Mouse (Mus musculus) ES-Bruce4 (cell line): ENCODE measurements around the gene Bag5. TPM values are rescaled to one million over a fixed set of nuclear protein-coding genes. Genes with fewer than 3 reads are reported as not detected.

Source experiments
- H3K27ac ChIP-seq: 2 replicates; pipeline ENCODE4 v1.5.1; 2012; ENCODE audit warnings: low read length, inconsistent platforms; ENCODE audit not compliant: insufficient read depth
- H3K27me3 ChIP-seq: 2 replicates; pipeline ENCODE4 v1.6.1; 2012; ENCODE audit warnings: mild to moderate bottlenecking, low read length, inconsistent platforms; ENCODE audit not compliant: control insufficient read depth, poor library complexity, insufficient read depth, severe bottlenecking
- H3K36me3 ChIP-seq: 2 replicates; pipeline ENCODE4 v1.6.1; 2012; ENCODE audit warnings: inconsistent platforms, mild to moderate bottlenecking, low read length, moderate library complexity; ENCODE audit not compliant: control insufficient read depth, poor library complexity, insufficient read depth, severe bottlenecking
- H3K4me1 ChIP-seq: one replicate; pipeline ENCODE4 v1.8.1; 2011; ENCODE audit warnings: low read length; ENCODE audit not compliant: control insufficient read depth, insufficient read depth
- H3K4me3 ChIP-seq: 2 replicates; pipeline ENCODE4 v1.5.1; 2011; ENCODE audit warnings: low read depth, mild to moderate bottlenecking, low read length
- H3K9ac ChIP-seq: 2 replicates; pipeline ENCODE4 v1.6.1; 2012; ENCODE audit warnings: low read depth, mild to moderate bottlenecking, inconsistent platforms; ENCODE audit not compliant: poor library complexity, severe bottlenecking
- H3K9me3 ChIP-seq: replicated peaks from 2 replicates; pipeline ENCODE4 v1.6.1; 2012; ENCODE audit warnings: mild to moderate bottlenecking, low read length, inconsistent platforms; ENCODE audit not compliant: control insufficient read depth, poor library complexity, insufficient read depth, severe bottlenecking
- CTCF ChIP-seq: IDR thresholded peaks from one replicate; pipeline ENCODE4 v1.8.1; 2011; ENCODE audit warnings: low read depth, low read length
- EP300 ChIP-seq: IDR thresholded peaks from 2 replicates; pipeline ENCODE4 v1.6.1; 2011; ENCODE audit warnings: low read depth, low read length; ENCODE audit not compliant: insufficient read depth
- POLR2A ChIP-seq: IDR thresholded peaks from one replicate; pipeline ENCODE4 v1.8.1; 2011; ENCODE audit warnings: low read length; ENCODE audit not compliant: insufficient read depth
- polyA plus RNA-seq: library from polyadenylated mRNA; stranded (reverse); fragments of >200 nt; gene quantifications from 2 replicates; pipeline ENCODE4 v1.2.4, GENCODE M21; 2011; ENCODE audit warnings: low read depth; ENCODE audit not compliant: missing spikeins, insufficient read depth, insufficient read length

Bag5 gene
- polyA plus RNA-seq, 1 experiment: 13.4 TPM

DNA sequence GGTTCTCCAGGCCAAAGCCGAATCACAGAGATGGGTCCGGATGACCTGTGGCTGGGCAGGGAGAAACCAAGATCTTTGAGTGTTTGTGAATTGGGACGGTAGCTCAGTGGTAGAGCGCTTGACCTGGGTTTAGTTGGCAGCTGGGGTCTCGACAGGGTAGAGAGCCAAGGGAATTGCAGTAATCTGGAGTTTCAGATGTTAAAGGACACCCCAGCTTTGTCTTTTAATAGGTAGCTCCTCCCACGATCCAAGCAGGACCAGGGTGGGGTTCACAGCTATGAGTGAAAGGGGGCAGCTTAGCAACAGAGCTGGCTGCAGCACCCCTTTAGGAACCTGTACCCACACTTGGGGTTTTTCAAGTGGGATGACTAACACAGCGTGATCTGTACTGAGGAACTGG lies 34.4 kb upstream of the Bag5 start:
- Histone ChIP-seq H3K4me3 (no peak overlapping the region), H3K27ac (no peak overlapping the region), H3K9me3 (no peaks in the 10 kb centered on the region), H3K36me3 (no peaks in the 10 kb centered on the region), H3K27me3 (no peaks in the 10 kb centered on the region), H3K4me1 (no peaks in the 10 kb centered on the region), H3K9ac (no peak overlapping the region)
- no peak for TF ChIP-seq EP300
- TF ChIP-seq POLR2A: no peak
- TF ChIP-seq CTCF: no peak

DNA sequence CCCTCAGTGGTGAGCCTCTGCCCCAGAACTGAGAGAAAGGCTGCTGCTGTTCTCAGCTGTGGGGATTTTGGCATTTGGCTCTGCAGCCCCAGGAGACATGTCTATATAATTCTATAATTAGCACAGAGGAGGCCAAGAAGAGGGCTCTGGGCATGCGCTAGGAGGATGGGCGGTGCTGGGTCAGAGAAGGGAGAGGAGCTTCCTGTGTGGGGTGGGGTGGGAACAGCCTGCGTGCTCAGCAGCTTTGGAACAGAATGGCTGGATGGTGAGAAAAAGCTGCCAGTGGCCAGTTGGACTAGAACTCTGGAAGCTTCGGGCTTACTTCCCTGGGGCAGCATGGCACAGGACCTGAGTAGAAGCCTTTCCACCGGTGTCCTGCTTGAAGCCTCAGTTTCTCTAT lies 33.0 kb upstream of the Bag5 start:
- Histone ChIP-seq H3K9ac (no peak overlapping the region), H3K4me1 (no peaks in the 10 kb centered on the region), H3K36me3 (no peaks in the 10 kb centered on the region), H3K9me3 (no peaks in the 10 kb centered on the region), H3K4me3 (no peak overlapping the region), H3K27me3 (no peaks in the 10 kb centered on the region), H3K27ac (no peak overlapping the region)
- TF ChIP-seq CTCF (no peak), EP300 (no peak), POLR2A (no peak)

DNA sequence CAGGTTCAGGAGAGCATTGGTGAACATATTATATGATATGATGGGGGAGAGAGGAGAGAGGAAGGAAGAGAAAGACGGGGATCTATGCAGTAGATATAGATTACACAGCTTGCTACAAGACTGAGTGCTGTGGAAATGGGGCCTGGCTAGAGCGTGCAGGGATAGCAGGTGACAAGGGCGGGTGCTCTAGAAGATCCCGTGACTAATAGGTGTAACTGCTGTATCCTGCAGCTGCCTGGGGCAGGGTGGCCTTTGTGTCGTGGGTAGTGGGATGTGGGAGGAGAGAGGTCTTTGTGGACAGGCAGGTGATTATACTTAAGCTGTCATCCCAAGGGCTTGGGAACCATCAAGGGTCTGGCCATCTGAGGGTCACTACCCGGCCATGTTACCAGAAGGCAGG lies 32.2 kb upstream of the Bag5 start:
- H3K9me3 ChIP-seq: no peaks in the 10 kb centered on the region

DNA sequence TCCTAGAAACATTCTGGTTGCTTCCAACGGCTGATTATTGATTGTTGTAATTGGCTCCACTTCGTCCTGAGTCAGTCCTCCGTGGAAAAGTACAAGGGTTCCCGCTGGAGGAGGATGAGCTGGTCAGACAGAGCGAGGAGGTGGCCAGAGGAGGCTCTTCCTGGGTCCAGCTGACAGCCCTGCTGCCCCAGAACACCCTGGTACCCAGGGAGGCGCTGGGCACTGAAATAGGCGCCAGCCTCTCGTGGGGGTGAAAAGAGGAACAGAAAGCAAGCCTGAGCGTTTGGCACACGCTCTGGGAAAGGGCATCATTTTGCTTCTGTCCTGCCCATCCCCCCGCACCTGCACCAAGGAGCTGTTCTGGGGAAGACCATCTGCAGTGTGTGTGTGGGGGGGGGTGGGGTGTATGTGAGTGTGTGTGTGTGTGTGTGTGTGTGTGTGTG lies 30.9 kb upstream of the Bag5 start:
- Histone ChIP-seq H3K4me1 (no peaks in the 10 kb centered on the region), H3K4me3 (no peak overlapping the region), H3K9ac (no peak overlapping the region), H3K9me3 (no peaks in the 10 kb centered on the region), H3K27ac (no peak overlapping the region), H3K27me3 (no peaks in the 10 kb centered on the region), H3K36me3 (no peaks in the 10 kb centered on the region)
- TF ChIP-seq EP300: no peak
- TF ChIP-seq POLR2A: no peak
- no peak for TF ChIP-seq CTCF

More for the DNA sequence above, 32.2 kb upstream of the Bag5 start:
- Histone ChIP-seq H3K36me3 (no peaks in the 10 kb centered on the region), H3K4me3 (no peak overlapping the region), H3K9ac (no peak overlapping the region), H3K27ac (no peak overlapping the region), H3K27me3 (no peaks in the 10 kb centered on the region), H3K4me1 (no peaks in the 10 kb centered on the region)
- TF ChIP-seq EP300: no peak
- no peak for TF ChIP-seq POLR2A
- TF ChIP-seq CTCF: no peak

DNA sequence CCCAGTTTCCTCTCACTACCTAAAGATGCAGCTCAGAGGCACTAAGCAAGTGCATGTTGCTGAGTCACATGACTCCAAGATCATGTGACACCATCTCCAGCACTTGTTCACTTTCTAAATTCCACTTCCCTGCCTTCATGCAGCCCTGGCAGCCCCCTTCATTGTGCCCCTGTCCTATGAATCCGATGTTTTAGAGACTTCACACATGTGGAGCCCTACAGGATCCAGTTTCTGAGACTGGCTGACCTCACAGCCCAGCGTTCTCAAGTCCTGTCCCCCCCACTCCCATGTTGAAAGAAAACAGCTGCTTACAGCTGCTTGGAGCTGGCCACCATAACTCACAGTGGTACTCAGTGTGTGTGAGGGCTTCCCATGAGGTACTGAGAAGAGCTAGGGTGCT lies 30.4 kb upstream of the Bag5 start:
- no peaks in the 10 kb centered on the region for H3K27me3 ChIP-seq
- no peaks in the 10 kb centered on the region for H3K36me3 ChIP-seq
- no peaks in the 10 kb centered on the region for H3K4me1 ChIP-seq
- no peak for TF ChIP-seq POLR2A
- TF ChIP-seq CTCF: no peak
- TF ChIP-seq EP300: no peak
- H3K9me3 ChIP-seq: no peaks in the 10 kb centered on the region
- H3K4me3 ChIP-seq: no peak overlapping the region
- no peak overlapping the region for H3K27ac ChIP-seq
- no peak overlapping the region for H3K9ac ChIP-seq

DNA sequence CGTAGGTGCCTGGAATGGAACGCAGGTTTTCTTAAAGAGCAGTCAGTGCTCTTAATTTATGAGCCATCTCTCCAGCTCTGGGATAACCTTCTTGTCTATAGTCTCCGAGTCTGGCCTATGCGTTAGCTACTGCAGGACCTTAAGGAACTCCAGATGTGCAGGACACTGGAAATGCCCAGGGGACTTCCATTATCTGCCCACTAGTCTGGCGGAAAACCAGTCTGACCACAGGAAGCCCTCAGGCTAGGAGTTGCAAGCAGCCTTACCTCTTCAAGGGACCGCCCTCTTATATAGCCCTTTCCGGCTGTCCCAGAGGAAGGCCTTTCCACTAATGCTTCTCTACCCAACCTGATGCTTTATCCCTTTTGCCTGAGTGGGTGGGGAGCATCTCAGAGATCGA lies 28.3 kb upstream of the Bag5 start:
- Histone ChIP-seq H3K4me1 (no peaks in the 10 kb centered on the region), H3K9ac (no peak overlapping the region), H3K36me3 (no peaks in the 10 kb centered on the region), H3K27ac (no peak overlapping the region), H3K27me3 (no peaks in the 10 kb centered on the region), H3K4me3 (no peak overlapping the region), H3K9me3 (no peaks in the 10 kb centered on the region)
- TF ChIP-seq EP300: no peak
- TF ChIP-seq CTCF: no peak
- TF ChIP-seq POLR2A: no peak
